Mouse (Mus musculus) liver (tissue): ENCODE data around the gene Ppp2r1a.

Experiments
- DNase-seq: peaks from one replicate; pipeline ENCODE4 v3.0.0-alpha.2; 2020; ENCODE audit warnings: mixed read lengths

The Ppp2r1a gene

GRCm38 (mm10) chr17:20944985-20945891 is at the start of gene Ppp2r1a:
Gene Ppp2r1a (plus strand): TSS chr17:20945311.
- peak; percentile 97 for DNase-seq

- DNase-seq: no peak
Observed at GRCm38 (mm10) chr17:20904991-20905390, 40.1 kb upstream of the Ppp2r1a start, which contains the start of gene Vmn1r231. Gene Vmn1r231 (minus strand): TSS chr17:20905091.

GRCm38 (mm10) chr17:20919614-20920013 is 25.5 kb upstream of the Ppp2r1a start, which contains the start of gene Vmn1r232:
Gene Vmn1r232 (minus strand): TSS chr17:20919714.
- no peak for DNase-seq

- no peak for DNase-seq
Observed at GRCm38 (mm10) chr17:20944226-20944625, 885 bp upstream of the Ppp2r1a start.

- no peak for DNase-seq
Observed at GRCm38 (mm10) chr17:20946026-20946565, 985 bp downstream of the Ppp2r1a start.

- no peak for DNase-seq
Observed at GRCm38 (mm10) chr17:20946636-20947035, 1.5 kb downstream of the Ppp2r1a start.

- no peak for DNase-seq
Observed at GRCm38 (mm10) chr17:20960386-20960785, 15.3 kb downstream of the Ppp2r1a start.

GRCm38 (mm10) chr17:20965421-20965820 is 20.3 kb downstream of the Ppp2r1a start:
- no peak for DNase-seq

- no peak for DNase-seq
Observed at GRCm38 (mm10) chr17:20966681-20967080, 21.6 kb downstream of the Ppp2r1a start.

GRCm38 (mm10) chr17:20993716-20994115 is 48.6 kb downstream of the Ppp2r1a start:
- no peak for DNase-seq

- DNase-seq: no peak
Observed at GRCm38 (mm10) chr17:20996364-20996763, 51.3 kb downstream of the Ppp2r1a start, which contains the start of gene Vmn1r233. Gene Vmn1r233 (minus strand): TSS chr17:20996464.

- DNase-seq: peak; percentile 84
Observed at GRCm38 (mm10) chr17:21008382-21009331, 63.5 kb downstream of the Ppp2r1a start, which contains the start of gene Zfp160. Gene Zfp160 (plus strand): TSS chr17:21008903.

- no peak for DNase-seq
Observed at GRCm38 (mm10) chr17:21009726-21010125, 64.6 kb downstream of the Ppp2r1a start.
